Mouse (Mus musculus): ENCODE results near the gene Rsbn1l. TPM values are rescaled to one million over a fixed set of nuclear protein-coding genes. Genes with fewer than 3 reads are reported as not detected.

Rsbn1l gene
- polyA plus RNA-seq, 1 experiment from 2014 or later, result 7.1 TPM

DNA sequence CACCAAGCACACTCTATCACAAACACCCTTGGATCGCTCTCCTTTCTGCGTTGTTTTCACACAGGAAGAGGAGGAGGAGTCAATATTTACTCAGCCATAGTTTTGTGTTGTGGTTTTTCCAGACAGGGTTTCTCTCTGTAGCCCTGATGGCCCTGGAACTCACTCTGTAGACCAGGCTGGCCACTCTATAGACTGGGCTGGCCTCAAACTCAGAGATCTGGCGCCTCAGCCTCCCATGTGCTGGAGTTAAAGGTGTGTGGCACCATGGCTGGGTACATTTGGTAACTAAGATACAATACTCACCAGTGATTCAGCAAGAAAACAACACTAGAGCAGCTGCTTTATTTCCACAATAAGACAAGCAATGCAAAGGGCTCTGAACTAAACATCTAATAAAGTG lies 13.7 kb downstream of the Rsbn1l start:
- no peak overlapping the region for H3K4me3 ChIP-seq (ENCODE audit: low read length)
- no peaks in the 10 kb centered on the region for H3K27me3 ChIP-seq (ENCODE audit: control insufficient read depth, insufficient read depth, low read length)
- H3K4me1 ChIP-seq (ENCODE audit: control insufficient read depth, insufficient read depth, low read length), result peaks cover 63% of the 10 kb centered on the region
- no peak overlapping the region for H3K9ac ChIP-seq (ENCODE audit: low read length)
- no peaks in the 10 kb centered on the region for H3K36me3 ChIP-seq (ENCODE audit: control insufficient read depth, insufficient read depth)
- no peak overlapping the region for H3K27ac ChIP-seq (ENCODE audit: low read length)
- no peak overlapping the region for H3K4me2 ChIP-seq (ENCODE audit: low read depth, low read length)
- 84% methylated on average over 3 of the region's 3 CpGs for WGBS
- no peak for ATAC-seq (replicated peaks; ENCODE audit: extremely low read depth, insufficient read depth, low FRiP score)
- no peaks in the 10 kb centered on the region for H3K9me3 ChIP-seq (replicated peaks; ENCODE audit: control insufficient read depth, low read length)

DNA sequence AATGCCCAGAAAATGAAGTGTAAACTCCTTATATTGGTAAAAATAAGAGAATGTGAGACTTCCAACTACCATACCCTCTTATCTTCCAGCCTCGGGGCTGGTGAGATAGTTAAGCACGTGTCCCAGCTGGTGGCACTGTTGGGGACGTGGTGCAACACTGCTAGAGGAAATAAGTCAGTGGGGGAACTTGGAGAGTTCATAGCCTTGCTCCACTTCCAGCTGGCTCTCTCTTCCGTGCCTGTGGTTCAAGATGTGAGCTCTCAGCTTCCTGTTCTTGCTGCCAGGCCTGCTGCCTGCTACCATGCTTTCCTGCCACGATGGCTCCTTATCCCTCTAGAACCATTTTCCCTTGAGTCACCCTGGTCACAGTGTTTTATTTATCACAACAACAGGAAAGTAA lies 15.0 kb downstream of the Rsbn1l start:
- Histone ChIP-seq H3K27me3 (ENCODE audit: control insufficient read depth, insufficient read depth, low read length) (no peaks in the 10 kb centered on the region), H3K4me1 (ENCODE audit: control insufficient read depth, insufficient read depth, low read length) (peaks cover 59% of the 10 kb centered on the region), H3K36me3 (ENCODE audit: control insufficient read depth, insufficient read depth) (no peaks in the 10 kb centered on the region), H3K9me3 (replicated peaks; ENCODE audit: control insufficient read depth, low read length) (no peaks in the 10 kb centered on the region), H3K27ac (ENCODE audit: low read length) (peak overlapping the region; percentile 90), H3K9ac (ENCODE audit: low read length) (no peak overlapping the region), H3K4me3 (ENCODE audit: low read length) (no peak overlapping the region), H3K4me2 (ENCODE audit: low read depth, low read length) (peak overlapping the region; percentile 18; the same call in 1 of the 2 replicates)
- 0 out of 2 replicates have a peak, but pooled peaks have one; percentile 28 for ATAC-seq (replicated peaks; ENCODE audit: extremely low read depth, insufficient read depth, low FRiP score)
- WGBS, result 12% methylated on average over 5 of the region's 5 CpGs

- Histone ChIP-seq H3K4me1 (ENCODE audit: control insufficient read depth, insufficient read depth, low read length) (peaks cover 63% of the 10 kb centered on the region), H3K9ac (ENCODE audit: low read length) (0 out of 2 replicates have a peak overlapping the region, but pooled peaks have one; percentile 10), H3K4me3 (ENCODE audit: low read length) (no peak overlapping the region), H3K36me3 (ENCODE audit: control insufficient read depth, insufficient read depth) (peaks cover 2% of the 10 kb centered on the region; the same call in 1 of the 2 replicates), H3K9me3 (replicated peaks; ENCODE audit: control insufficient read depth, low read length) (no peaks in the 10 kb centered on the region), H3K27ac (ENCODE audit: low read length) (peak overlapping the region; percentile 90), H3K27me3 (ENCODE audit: control insufficient read depth, insufficient read depth, low read length) (no peaks in the 10 kb centered on the region), H3K4me2 (ENCODE audit: low read depth, low read length) (no peak overlapping the region)
- peak; percentile 39 for ATAC-seq (replicated peaks; ENCODE audit: extremely low read depth, insufficient read depth, low FRiP score)
- WGBS, result 54% methylated on average over 4 of the region's 4 CpGs
Observed at GRCm38 (mm10) chr5:20940696-20941095, 15.5 kb downstream of the Rsbn1l start.

- peak overlapping the region; percentile 90 for H3K27ac ChIP-seq (ENCODE audit: low read length)
- H3K4me2 ChIP-seq (ENCODE audit: low read depth, low read length), result peak overlapping the region; percentile 30
- ATAC-seq (replicated peaks; ENCODE audit: extremely low read depth, insufficient read depth, low FRiP score), result peak; percentile 81
- peaks cover 62% of the 10 kb centered on the region for H3K4me1 ChIP-seq (ENCODE audit: control insufficient read depth, insufficient read depth, low read length)
- 46% methylated on average over 6 of the region's 6 CpGs for WGBS
- H3K4me3 ChIP-seq (ENCODE audit: low read length), result no peak overlapping the region
- no peaks in the 10 kb centered on the region for H3K9me3 ChIP-seq (replicated peaks; ENCODE audit: control insufficient read depth, low read length)
- H3K27me3 ChIP-seq (ENCODE audit: control insufficient read depth, insufficient read depth, low read length), result no peaks in the 10 kb centered on the region
- H3K9ac ChIP-seq (ENCODE audit: low read length), result no peak overlapping the region
- peaks cover 2% of the 10 kb centered on the region; the same call in 1 of the 2 replicates for H3K36me3 ChIP-seq (ENCODE audit: control insufficient read depth, insufficient read depth)
Observed at GRCm38 (mm10) chr5:20940040-20940571, 16.1 kb downstream of the Rsbn1l start.

DNA sequence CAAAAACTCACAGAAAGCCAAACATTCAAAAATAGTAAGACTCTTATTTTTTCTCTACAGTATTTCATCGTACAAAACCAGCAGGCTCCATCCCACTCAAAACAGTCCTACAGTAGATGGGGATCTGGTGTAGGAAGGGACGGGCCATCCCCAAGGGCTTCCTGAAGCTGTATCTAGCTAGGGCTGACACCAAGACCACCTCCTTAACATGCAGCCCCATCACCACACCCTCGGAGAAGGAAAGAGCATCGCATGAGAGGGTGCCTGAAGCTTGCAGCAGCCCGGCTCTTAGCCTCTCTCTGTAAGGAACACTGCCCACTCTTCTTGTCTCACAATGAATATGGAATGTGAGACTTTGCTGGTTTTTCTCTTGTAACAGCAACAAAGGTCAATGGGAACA lies 17.7 kb downstream of the Rsbn1l start:
- Histone ChIP-seq H3K9me3 (replicated peaks; ENCODE audit: control insufficient read depth, low read length) (no peaks in the 10 kb centered on the region), H3K27me3 (ENCODE audit: control insufficient read depth, insufficient read depth, low read length) (no peaks in the 10 kb centered on the region), H3K4me2 (ENCODE audit: low read depth, low read length) (peak overlapping the region; percentile 19; the same call in 1 of the 2 replicates), H3K4me3 (ENCODE audit: low read length) (no peak overlapping the region), H3K4me1 (ENCODE audit: control insufficient read depth, insufficient read depth, low read length) (peaks cover 67% of the 10 kb centered on the region), H3K9ac (ENCODE audit: low read length) (no peak overlapping the region), H3K27ac (ENCODE audit: low read length) (peak overlapping the region; percentile 90), H3K36me3 (ENCODE audit: control insufficient read depth, insufficient read depth) (peaks cover 2% of the 10 kb centered on the region; the same call in 1 of the 2 replicates)
- no peak for ATAC-seq (replicated peaks; ENCODE audit: extremely low read depth, insufficient read depth, low FRiP score)
- 40% methylated on average over 5 of the region's 5 CpGs for WGBS

DNA sequence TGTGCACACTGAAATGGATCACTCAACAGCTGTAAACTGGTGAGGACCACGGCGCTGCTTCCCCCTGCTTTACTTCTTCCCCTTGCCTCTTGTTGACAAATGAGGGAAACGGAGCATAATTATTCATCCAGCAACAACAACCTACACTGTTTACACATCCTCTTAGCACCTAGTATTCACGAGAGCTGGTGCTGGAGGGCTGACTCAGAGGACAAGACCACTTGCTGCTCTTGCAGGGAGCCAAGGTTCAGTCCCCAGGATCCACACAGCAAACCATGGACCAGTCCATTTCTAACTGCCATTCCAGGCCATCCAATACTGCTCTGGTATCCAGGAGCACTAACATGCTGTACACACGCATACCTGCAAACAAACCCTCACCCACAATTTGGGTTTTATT lies 20.3 kb downstream of the Rsbn1l start:
- H3K4me1 ChIP-seq (ENCODE audit: control insufficient read depth, insufficient read depth, low read length), result peaks cover 58% of the 10 kb centered on the region
- no peak overlapping the region for H3K4me3 ChIP-seq (ENCODE audit: low read length)
- H3K27ac ChIP-seq (ENCODE audit: low read length), result 0 out of 2 replicates have a peak overlapping the region, but pooled peaks have one; percentile 25
- 55% methylated on average over 5 of the region's 5 CpGs for WGBS
- no peak overlapping the region for H3K9ac ChIP-seq (ENCODE audit: low read length)
- H3K4me2 ChIP-seq (ENCODE audit: low read depth, low read length), result no peak overlapping the region
- H3K36me3 ChIP-seq (ENCODE audit: control insufficient read depth, insufficient read depth), result peaks cover 2% of the 10 kb centered on the region; the same call in 1 of the 2 replicates
- no peaks in the 10 kb centered on the region for H3K9me3 ChIP-seq (replicated peaks; ENCODE audit: control insufficient read depth, low read length)
- no peaks in the 10 kb centered on the region for H3K27me3 ChIP-seq (ENCODE audit: control insufficient read depth, insufficient read depth, low read length)
- no peak for ATAC-seq (replicated peaks; ENCODE audit: extremely low read depth, insufficient read depth, low FRiP score)

GRCm38 (mm10) chr5:20932585-20932984 lies 23.6 kb downstream of the Rsbn1l start:
- Histone ChIP-seq H3K9ac (ENCODE audit: low read length) (no peak overlapping the region), H3K4me1 (ENCODE audit: control insufficient read depth, insufficient read depth, low read length) (peaks cover 51% of the 10 kb centered on the region), H3K9me3 (replicated peaks; ENCODE audit: control insufficient read depth, low read length) (no peaks in the 10 kb centered on the region), H3K4me3 (ENCODE audit: low read length) (no peak overlapping the region), H3K27me3 (ENCODE audit: control insufficient read depth, insufficient read depth, low read length) (no peaks in the 10 kb centered on the region), H3K27ac (ENCODE audit: low read length) (no peak overlapping the region), H3K36me3 (ENCODE audit: control insufficient read depth, insufficient read depth) (peaks cover 2% of the 10 kb centered on the region; the same call in 1 of the 2 replicates), H3K4me2 (ENCODE audit: low read depth, low read length) (no peak overlapping the region)
- ATAC-seq (replicated peaks; ENCODE audit: extremely low read depth, insufficient read depth, low FRiP score), result no peak
- WGBS, result 85% methylated on average over 3 of the region's 3 CpGs

DNA sequence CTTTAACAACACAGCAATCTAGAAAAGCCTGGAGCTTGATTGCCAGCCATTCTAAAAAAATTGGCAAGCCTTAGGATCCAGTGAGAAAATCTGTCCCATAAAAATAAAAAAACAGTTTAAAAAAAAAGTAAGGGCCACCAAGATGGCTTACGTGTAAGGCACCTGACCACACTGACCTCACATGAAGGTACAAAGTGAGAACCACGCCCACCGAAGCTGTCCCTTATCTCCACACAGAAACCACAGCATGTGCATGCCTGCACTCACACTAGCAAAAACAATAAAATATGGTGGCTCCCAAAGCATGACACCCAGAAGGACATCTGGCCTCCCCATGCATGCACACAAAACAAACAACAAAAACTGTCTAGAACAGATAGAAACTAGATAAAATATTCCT lies 24.9 kb downstream of the Rsbn1l start:
- H3K4me2 ChIP-seq (ENCODE audit: low read depth, low read length), result 0 out of 2 replicates have a peak overlapping the region, but pooled peaks have one; percentile 45
- H3K27ac ChIP-seq (ENCODE audit: low read length), result peak overlapping the region; percentile 89
- no peaks in the 10 kb centered on the region for H3K9me3 ChIP-seq (replicated peaks; ENCODE audit: control insufficient read depth, low read length)
- peaks cover 49% of the 10 kb centered on the region for H3K4me1 ChIP-seq (ENCODE audit: control insufficient read depth, insufficient read depth, low read length)
- no peak overlapping the region for H3K4me3 ChIP-seq (ENCODE audit: low read length)
- no peaks in the 10 kb centered on the region for H3K27me3 ChIP-seq (ENCODE audit: control insufficient read depth, insufficient read depth, low read length)
- H3K36me3 ChIP-seq (ENCODE audit: control insufficient read depth, insufficient read depth), result peaks cover 2% of the 10 kb centered on the region; the same call in 1 of the 2 replicates
- ATAC-seq (replicated peaks; ENCODE audit: extremely low read depth, insufficient read depth, low FRiP score), result no peak
- no peak overlapping the region for H3K9ac ChIP-seq (ENCODE audit: low read length)
- WGBS, result 74% methylated on average over 3 of the region's 3 CpGs

DNA sequence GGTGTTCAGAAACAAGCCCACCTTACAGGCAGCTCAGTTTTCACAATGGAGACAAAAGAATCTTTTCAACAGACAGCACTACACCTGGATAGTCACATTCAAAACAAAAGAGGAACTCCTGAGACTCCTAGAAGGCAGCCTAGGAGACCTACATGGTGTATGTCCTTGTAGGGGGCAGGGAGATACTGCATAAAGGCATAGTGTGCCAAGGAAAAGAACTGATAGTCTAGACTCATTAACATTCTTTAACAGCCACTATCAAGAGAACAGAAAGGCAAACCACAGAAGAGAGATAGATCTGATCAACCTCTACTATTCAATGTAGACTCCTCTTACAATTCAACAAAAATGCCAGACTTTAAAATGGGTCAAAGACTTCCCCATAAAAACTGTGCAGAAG lies 25.8 kb downstream of the Rsbn1l start:
- Histone ChIP-seq H3K36me3 (ENCODE audit: control insufficient read depth, insufficient read depth) (no peaks in the 10 kb centered on the region), H3K4me2 (ENCODE audit: low read depth, low read length) (peak overlapping the region; percentile 45), H3K27ac (ENCODE audit: low read length) (peak overlapping the region; percentile 89), H3K27me3 (ENCODE audit: control insufficient read depth, insufficient read depth, low read length) (no peaks in the 10 kb centered on the region), H3K9ac (ENCODE audit: low read length) (no peak overlapping the region), H3K4me1 (ENCODE audit: control insufficient read depth, insufficient read depth, low read length) (peaks cover 41% of the 10 kb centered on the region), H3K4me3 (ENCODE audit: low read length) (no peak overlapping the region), H3K9me3 (replicated peaks; ENCODE audit: control insufficient read depth, low read length) (no peaks in the 10 kb centered on the region)
- ATAC-seq (replicated peaks; ENCODE audit: extremely low read depth, insufficient read depth, low FRiP score), result peak; percentile 59; the same call in 1 of the 2 replicates

All from heart, embryonic 16.5 days (tissue).